Mouse (Mus musculus) intestine, embryonic 14.5 days (tissue): Measurements from ENCODE around the gene Prpf31. TPM values are rescaled to one million over a fixed set of nuclear protein-coding genes. Genes with fewer than 3 reads are reported as not detected.
A peak's percentile ranks its signal among the peaks of the same experiment; 100 is the strongest.

Experiments
- ATAC-seq: fragments of 200-750 bp; cut with Nextera tagmentation; replicated peaks from 2 replicates; pipeline ENCODE4 v1.8.0; 2017; ENCODE audit warnings: low read depth, moderate number of reproducible peaks, moderate TSS enrichment, moderate library complexity; ENCODE audit not compliant: low FRiP score, low TSS enrichment
- DNase-seq: peaks from one replicate; pipeline ENCODE4 v3.0.0-alpha.2; 2018; ENCODE audit warnings: low spot score
- H3K27ac ChIP-seq: fragments of 300-500 bp; sonication (generic); 2 replicates; pipeline ENCODE4 v1.5.1; 2014; ENCODE audit warnings: low read depth, mild to moderate bottlenecking, control low read depth
- H3K27me3 ChIP-seq: fragments of 300-500 bp; sonication (generic); replicated peaks from 2 replicates; pipeline ENCODE4 v1.6.1; 2014; ENCODE audit warnings: low read length, control low read depth; ENCODE audit not compliant: control insufficient read depth, insufficient read depth
- H3K36me3 ChIP-seq: fragments of 300-500 bp; sonication (generic); 2 replicates; pipeline ENCODE4 v1.6.1; 2014; ENCODE audit warnings: low read length, control low read depth; ENCODE audit not compliant: control insufficient read depth, insufficient read depth
- H3K4me1 ChIP-seq: fragments of 300-500 bp; sonication (generic); replicated peaks from 2 replicates; pipeline ENCODE4 v1.6.1; 2014; ENCODE audit warnings: low read length, control low read depth, mixed read lengths; ENCODE audit not compliant: control insufficient read depth, insufficient read depth
- H3K4me2 ChIP-seq: fragments of 300-500 bp; sonication (generic); 2 replicates; pipeline ENCODE4 v1.6.1; 2014; ENCODE audit warnings: low read length
- H3K4me3 ChIP-seq: fragments of 300-500 bp; sonication (generic); 2 replicates; pipeline ENCODE4 v1.5.1; 2014; ENCODE audit warnings: low read depth, low read length, control low read depth, mixed read lengths
- H3K9ac ChIP-seq: fragments of 300-500 bp; sonication (generic); 2 replicates; pipeline ENCODE4 v1.6.1; 2014; ENCODE audit warnings: mild to moderate bottlenecking, low read length
- H3K9me3 ChIP-seq: fragments of 300-500 bp; sonication (generic); 2 replicates; pipeline ENCODE4 v1.6.1; 2016; ENCODE audit warnings: low read length, control low read depth; ENCODE audit not compliant: control insufficient read depth
- WGBS: fragments of 180-500 bp; shearing (Covaris S2); extraction: QIAGEN DNeasy Blood & Tissue Kit; methylation state at CpG from one replicate; pipeline ENCODE4 v1.1.7; 2014; 5-methylcytosine and 5-hydroxymethylcytosine counted together
- polyA plus RNA-seq: library from polyadenylated mRNA; unstranded; fragments of >200 nt; fragmentation: Nextera tagmentation; extraction: Ambion mirVana; gene quantifications from 2 replicates; pipeline ENCODE4 v1.2.1, GENCODE M21; 2014

Prpf31 gene
- polyA plus RNA-seq, result 94.8 and 109 TPM in 2 replicates

DNA sequence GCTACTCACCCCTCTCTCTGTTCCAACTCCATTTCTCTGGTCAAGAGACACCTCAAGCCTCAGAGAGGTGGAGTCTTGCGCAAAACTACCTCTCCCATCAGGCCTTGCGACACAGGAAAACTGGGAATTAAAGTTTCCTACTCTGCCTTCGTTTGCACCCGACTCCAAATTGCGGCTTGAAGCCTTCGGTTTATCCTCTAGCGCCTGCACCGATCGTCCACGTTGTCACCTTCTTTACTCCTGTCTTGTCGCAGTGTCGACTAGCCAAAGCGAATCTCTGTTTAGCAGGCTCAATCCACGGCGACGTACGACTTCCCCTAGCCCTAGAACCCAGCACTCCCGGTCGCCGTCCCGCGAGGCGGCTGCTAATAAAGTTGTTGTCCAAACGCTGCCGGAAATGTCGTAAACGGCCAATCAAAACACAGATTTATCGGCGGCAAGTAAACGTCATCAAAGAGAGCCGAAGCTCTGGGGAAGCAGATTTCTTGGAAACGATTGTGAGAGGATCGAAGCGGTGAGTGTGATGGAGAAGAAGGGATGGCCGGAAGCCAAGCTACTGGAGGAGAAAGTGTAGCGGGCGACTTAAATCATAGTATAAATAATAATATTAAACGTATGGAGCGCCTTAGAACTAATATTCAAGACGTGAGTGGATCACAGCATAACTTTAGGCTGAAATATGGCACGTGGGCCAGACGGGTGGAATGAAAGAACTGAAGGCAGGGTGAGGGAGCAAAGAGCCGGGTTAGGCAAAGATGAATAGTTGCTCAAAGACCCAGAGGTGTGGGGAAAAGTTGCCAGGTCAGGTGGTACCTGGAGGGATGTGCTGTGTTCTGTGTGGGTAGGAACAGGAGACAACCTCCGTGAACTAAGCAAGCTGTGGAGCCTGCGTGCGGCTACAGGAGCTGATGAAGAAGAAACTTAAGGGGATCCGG, at the start of gene Prpf31, which contains the start of gene Tfpt:
Prpf31 (plus strand) TSS at position 443 of the 935 bp plus-strand sequence.
Tfpt (minus strand) TSS at position 387 of the 935 bp plus-strand sequence.
- Histone ChIP-seq H3K9ac (peak within 1 kb of the TSS; percentile 73), H3K4me1 (peaks cover 14% of the 10 kb centered on the region), H3K27ac (peak within 1 kb of the TSS; percentile 67), H3K4me3 (peak within 1 kb of the TSS; percentile 68), H3K36me3 (peaks cover 42% of the 10 kb centered on the region), H3K27me3 (no peaks in the 10 kb centered on the region), H3K4me2 (peak within 1 kb of the TSS; percentile 97), H3K9me3 (no peaks in the 10 kb centered on the region)
- DNase-seq (peak; percentile 98), ATAC-seq (peak; percentile 90)
- 1% methylated on average over 47 of the region's 47 CpGs for WGBS

DNA sequence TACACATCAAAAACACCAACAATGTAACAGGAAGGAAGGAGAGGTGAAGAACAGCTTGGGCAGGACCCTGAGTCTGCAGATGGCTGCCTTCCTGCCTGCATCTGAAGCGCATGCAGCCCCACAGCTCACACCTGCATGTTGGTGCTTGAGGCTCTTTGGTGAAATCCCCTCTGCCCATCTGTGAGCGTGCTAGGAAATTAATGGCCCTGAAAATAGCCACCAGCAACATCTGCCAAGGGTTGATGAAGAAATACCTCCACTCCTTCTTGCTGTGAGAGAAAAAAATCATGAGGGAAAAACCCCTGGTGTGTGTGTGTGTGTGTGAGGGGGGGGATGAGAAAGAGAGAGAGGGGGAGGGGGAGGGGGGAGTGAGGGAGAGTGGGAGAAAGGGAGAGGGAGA, 49.8 kb upstream of the Prpf31 start:
- no peak overlapping the region for H3K4me2 ChIP-seq
- WGBS, result 53% methylated on average over 2 of the region's 2 CpGs

DNA sequence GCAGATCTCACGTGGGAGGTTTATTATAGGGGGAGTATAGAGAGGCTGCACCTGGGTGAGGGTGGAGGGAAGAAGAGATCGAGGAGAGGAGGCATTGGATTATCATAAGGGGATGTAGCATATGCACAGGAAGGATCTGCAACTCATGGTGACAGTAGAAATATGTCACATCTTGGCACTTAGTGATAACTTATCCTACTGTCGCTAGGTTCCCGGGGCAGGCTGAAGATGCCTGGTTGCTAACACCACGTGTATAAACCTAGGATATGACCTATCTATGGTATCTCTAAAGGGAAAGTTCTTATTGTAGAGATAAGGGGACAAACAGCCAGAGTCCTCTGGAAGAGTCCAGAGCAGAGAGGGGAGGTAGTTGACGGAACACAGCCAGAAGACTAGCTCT, 44.0 kb upstream of the Prpf31 start:
- no peaks in the 10 kb centered on the region for H3K4me1 ChIP-seq
- H3K4me3 ChIP-seq, result no peak overlapping the region
- H3K27me3 ChIP-seq, result no peaks in the 10 kb centered on the region
- no peak overlapping the region for H3K4me2 ChIP-seq
- 8% methylated on average over 6 of the region's 6 CpGs for WGBS
- DNase-seq, result no peak
- H3K9ac ChIP-seq, result no peak overlapping the region
- H3K9me3 ChIP-seq, result no peaks in the 10 kb centered on the region
- no peak for ATAC-seq
- H3K27ac ChIP-seq, result no peak overlapping the region
- no peaks in the 10 kb centered on the region for H3K36me3 ChIP-seq

More for the DNA sequence above, 49.8 kb upstream of the Prpf31 start:
- H3K4me1 ChIP-seq, result no peaks in the 10 kb centered on the region
- H3K27ac ChIP-seq, result no peak overlapping the region
- H3K36me3 ChIP-seq, result no peaks in the 10 kb centered on the region
- no peak overlapping the region for H3K4me3 ChIP-seq
- ATAC-seq, result no peak
- no peak for DNase-seq
- H3K27me3 ChIP-seq, result no peaks in the 10 kb centered on the region
- H3K9ac ChIP-seq, result no peak overlapping the region
- H3K9me3 ChIP-seq, result no peaks in the 10 kb centered on the region

- no peak for DNase-seq
Measured at GRCm38 (mm10) chr7:3586255-3586654, 43.5 kb upstream of the Prpf31 start.

DNA sequence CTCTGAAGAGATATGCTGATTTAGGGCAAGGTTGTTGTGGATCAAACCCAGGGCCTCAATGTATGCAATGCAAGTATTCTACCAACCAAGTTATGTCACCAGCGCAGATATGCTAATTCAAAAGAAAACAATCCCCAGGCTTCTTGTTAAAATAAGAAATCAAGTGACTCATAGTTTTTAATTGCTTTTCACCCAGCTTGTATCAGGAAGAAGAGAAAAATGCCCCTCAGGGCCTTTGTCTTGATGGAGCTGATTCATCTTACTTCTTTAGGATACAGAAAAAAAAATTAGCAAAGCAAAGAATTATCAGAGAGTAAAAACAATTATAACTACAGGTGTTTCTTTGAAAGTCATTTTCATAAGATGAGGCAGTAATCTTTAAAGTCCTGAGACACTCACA, 42.5 kb upstream of the Prpf31 start:
- no peak for DNase-seq
- ATAC-seq, result no peak
- 77% methylated on average over 1 of the region's 1 CpGs for WGBS
- Histone ChIP-seq H3K27me3 (no peaks in the 10 kb centered on the region), H3K9me3 (no peaks in the 10 kb centered on the region), H3K4me3 (no peak overlapping the region), H3K4me2 (no peak overlapping the region), H3K36me3 (no peaks in the 10 kb centered on the region), H3K27ac (no peak overlapping the region), H3K9ac (no peak overlapping the region), H3K4me1 (no peaks in the 10 kb centered on the region)

More at GRCm38 (mm10) chr7:3586255-3586654, 43.5 kb upstream of the Prpf31 start:
- Histone ChIP-seq H3K4me2 (no peak overlapping the region), H3K9ac (no peak overlapping the region), H3K27ac (no peak overlapping the region), H3K27me3 (no peaks in the 10 kb centered on the region), H3K36me3 (no peaks in the 10 kb centered on the region), H3K4me1 (no peaks in the 10 kb centered on the region), H3K4me3 (no peak overlapping the region), H3K9me3 (no peaks in the 10 kb centered on the region)
- no peak for ATAC-seq
- WGBS, result 4% methylated on average over 5 of the region's 5 CpGs

- ATAC-seq, result no peak
- no peak for DNase-seq
Measured at GRCm38 (mm10) chr7:3590550-3590949, 39.2 kb upstream of the Prpf31 start.

GRCm38 (mm10) chr7:3591534-3591933, 38.3 kb upstream of the Prpf31 start:
- no peaks in the 10 kb centered on the region for H3K4me1 ChIP-seq
- H3K9ac ChIP-seq, result no peak overlapping the region
- DNase-seq (no peak), ATAC-seq (no peak)
- no peaks in the 10 kb centered on the region for H3K27me3 ChIP-seq
- no peak overlapping the region for H3K4me3 ChIP-seq
- WGBS, result 75% methylated on average over 1 of the region's 1 CpGs
- H3K9me3 ChIP-seq, result no peaks in the 10 kb centered on the region
- H3K4me2 ChIP-seq, result no peak overlapping the region
- H3K27ac ChIP-seq, result no peak overlapping the region
- no peaks in the 10 kb centered on the region for H3K36me3 ChIP-seq

More at GRCm38 (mm10) chr7:3590550-3590949, 39.2 kb upstream of the Prpf31 start:
- H3K4me2 ChIP-seq, result no peak overlapping the region
- H3K36me3 ChIP-seq, result no peaks in the 10 kb centered on the region
- 84% methylated on average over 3 of the region's 3 CpGs for WGBS
- H3K27me3 ChIP-seq, result no peaks in the 10 kb centered on the region
- H3K9ac ChIP-seq, result no peak overlapping the region
- no peak overlapping the region for H3K27ac ChIP-seq
- no peaks in the 10 kb centered on the region for H3K9me3 ChIP-seq
- H3K4me3 ChIP-seq, result no peak overlapping the region
- no peaks in the 10 kb centered on the region for H3K4me1 ChIP-seq

DNA sequence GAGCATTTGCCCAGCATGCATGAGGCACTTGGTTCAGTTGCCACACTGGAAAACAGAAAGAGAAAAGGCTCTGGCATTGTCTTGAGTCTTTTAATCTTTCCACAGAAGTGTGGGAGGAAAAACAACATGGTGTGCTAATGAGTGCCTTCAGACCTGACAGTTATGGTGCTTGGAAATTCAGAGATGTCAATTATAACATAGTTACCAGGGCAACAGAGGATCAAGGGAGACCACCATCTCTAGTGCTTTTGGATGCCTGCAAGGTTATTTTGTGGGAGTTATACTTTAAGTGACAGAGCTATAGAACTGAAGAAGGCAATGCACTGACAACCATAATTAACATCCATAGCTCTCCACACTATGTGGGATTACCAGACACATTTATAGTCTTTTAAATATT, 35.9 kb upstream of the Prpf31 start:
- Histone ChIP-seq H3K4me2 (no peak overlapping the region), H3K27ac (no peak overlapping the region), H3K4me3 (no peak overlapping the region), H3K9me3 (no peaks in the 10 kb centered on the region), H3K9ac (no peak overlapping the region), H3K27me3 (no peaks in the 10 kb centered on the region), H3K4me1 (no peaks in the 10 kb centered on the region), H3K36me3 (no peaks in the 10 kb centered on the region)
- DNase-seq, result no peak
- ATAC-seq, result no peak
